Mouse (Mus musculus): Measurements from ENCODE around the gene Gm5678.
A peak's percentile ranks its signal among the peaks of the same experiment; 100 is the strongest.

Gene Gm5678

DNA sequence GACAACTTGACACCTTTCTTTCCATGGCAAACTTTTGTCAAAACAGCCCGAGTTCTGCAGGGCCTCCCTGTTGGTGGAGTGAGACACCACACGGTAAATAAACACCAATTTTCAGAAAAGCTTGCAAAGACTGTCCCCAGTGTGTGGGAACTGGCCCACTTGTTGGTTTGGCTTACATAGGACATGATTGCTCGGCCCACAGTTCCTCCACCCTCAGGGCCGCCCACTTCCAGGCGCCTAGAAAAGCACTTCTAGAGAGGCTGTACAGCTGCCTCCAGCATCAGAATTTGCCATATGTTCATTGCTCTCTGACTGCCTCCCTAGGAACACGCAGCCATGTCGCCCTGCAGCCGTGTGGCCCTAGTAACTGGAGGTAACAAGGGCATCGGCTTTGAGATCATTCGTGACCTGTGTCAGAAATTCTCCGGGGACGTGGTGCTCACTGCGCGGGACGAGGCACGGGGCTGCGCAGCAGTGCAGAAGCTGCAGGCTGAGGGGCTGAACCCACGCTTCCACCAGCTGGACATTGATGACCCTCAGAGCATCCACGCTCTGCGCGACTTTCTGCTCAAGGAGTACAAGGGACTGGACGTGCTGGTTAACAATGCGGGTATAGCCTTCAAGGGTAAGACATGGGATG, at the start of gene Gm5678:
Gene Gm5678, plus strand, starts transcription at position 337 of the 640 bp plus-strand sequence.
- no peak for DNase-seq (ENCODE audit: low spot score in 2 of 2)

DNA sequence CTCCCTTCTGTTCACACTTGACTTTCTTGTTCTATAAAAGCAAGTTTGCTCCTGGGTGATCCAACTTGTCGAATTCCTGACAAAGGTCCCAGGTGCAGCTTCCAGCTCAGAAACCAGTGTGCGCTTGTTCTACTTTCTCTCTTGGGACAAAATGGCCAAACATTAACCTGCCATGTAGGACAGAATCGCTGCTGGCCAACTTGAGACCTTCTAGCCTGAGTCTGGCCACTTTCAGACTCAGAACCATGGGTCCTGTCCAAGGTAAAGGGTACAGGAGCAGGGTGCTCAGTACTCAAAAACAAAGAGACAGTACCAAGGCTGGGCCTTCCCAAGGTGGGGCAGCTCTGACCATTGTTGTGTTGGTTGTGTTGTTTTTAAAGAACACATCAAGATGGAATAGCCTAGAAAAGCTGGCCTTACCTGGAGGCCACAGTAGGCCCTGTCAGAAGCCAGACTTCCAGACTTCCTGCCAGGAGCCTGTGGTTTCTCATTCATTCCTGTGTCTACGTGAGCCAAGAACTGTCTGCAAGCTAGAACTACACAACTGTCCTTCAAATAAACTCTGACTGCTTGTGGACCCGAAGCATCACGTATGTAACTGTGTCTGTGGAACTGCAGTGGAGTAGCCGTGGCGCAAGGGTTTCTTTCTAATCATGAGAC, 49.4 kb upstream of the Gm5678 start:
- no peak for DNase-seq (ENCODE audit: low spot score in 2 of 2)

DNA sequence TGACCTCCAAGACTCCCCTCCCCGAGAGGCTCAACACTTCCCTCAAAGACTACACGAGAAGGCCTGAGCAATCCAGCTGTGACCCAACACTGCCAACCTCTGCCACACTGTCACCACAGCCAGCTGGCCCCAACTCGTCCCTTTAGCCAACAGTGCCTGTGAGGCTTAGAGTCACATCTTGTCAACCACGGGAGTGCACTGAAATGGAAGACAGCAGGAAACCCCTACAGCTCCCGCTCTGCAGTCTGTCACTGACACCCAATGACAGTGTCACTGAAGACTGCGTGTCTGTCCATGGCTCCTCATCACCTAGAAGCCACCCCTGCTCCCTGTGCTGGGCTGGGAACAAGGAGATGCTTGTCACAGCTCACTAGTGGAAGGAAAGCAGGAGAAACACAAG, 46.8 kb upstream of the Gm5678 start:
- DNase-seq (ENCODE audit: low spot score in 2 of 2), result no peak

DNA sequence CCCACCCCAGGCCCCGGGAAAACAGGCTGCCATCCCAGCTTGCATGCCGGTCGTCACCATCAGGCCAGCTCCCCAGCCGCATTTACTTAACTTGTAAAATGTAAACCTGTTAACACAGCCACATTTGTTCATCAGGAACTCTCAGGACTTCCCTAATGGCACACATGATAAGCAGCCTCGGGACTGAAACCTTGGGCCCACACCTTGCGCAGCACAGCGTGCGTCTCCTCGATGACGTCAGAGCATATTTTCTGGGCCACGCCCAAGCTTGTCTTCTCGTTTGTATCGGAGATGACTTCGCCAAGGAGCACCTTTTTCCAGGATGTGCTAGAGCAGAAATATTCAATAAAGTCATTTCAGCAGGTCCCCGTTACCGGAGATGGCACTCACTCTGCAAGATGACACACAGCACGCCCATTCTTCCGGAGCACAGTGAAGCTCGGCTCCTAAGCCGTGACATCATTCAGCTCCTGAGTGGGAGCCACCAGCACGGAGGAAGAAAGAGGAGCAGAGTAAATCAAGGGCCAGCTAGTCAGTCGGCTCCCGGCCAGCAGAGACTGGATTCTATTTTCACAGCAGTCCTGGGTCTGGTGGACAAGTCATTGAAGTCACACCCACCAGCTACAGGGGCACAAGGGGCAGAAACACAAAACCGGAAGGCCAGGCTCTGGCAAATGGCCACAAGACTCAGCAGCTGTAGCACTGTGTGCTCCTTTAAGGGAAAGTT, 42.8 kb upstream of the Gm5678 start:
- no peak for DNase-seq (ENCODE audit: low spot score in 2 of 2)

DNA sequence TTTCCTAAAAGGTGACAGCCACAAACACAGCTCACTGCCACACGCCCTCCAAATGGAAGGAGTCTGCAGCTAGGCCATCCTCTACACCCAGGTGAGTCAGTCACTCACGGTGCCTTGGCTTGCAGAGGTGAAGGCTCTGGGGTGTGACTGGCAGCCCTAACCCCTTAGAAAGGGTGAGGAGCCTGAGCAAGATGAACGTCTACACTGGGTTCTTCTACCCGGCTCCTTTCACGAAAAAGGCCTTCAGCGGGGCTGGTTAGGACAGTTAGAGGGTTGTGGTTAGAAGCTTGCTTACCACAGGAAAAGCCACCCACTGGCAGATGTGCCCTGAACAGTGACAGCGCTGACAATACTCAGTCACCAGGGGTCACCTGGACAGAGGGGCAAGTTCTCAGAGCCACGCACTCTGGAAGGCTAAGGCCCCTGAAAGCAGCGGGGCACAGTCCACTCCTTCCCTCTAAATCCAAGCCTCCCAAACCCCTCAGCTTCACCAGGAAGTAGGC, 42.1 kb upstream of the Gm5678 start:
- DNase-seq (ENCODE audit: low spot score in 2 of 2), result no peak

GRCm38 (mm10) chr16:93586382-93586781, 41.5 kb upstream of the Gm5678 start:
- DNase-seq (ENCODE audit: low spot score in 2 of 2), result no peak

- no peak for DNase-seq (ENCODE audit: low spot score in 2 of 2)
These were observed 39.6 kb upstream of the Gm5678 start for GRCm38 (mm10) chr16:93588281-93588680.

DNA sequence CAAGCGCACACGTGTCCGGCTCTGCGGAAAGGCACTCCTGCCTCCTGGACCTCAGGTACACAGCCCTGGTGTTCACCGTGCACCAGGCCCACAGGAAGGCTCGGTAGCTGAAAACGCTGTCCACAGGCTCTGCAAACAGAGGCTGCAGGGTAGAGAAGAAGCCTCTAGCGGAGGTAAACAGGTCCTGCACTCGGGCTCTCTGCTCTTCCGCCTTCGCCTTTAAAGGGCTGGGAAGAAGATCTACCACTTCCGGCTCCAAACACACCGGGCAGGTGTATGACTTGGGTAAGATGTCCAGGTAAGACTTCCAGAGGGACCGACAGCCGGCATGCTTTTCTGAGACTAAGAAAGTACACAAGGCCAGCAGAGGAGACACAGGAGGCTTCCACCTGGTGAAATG, 37.0 kb upstream of the Gm5678 start:
- no peak for DNase-seq (ENCODE audit: low spot score in 2 of 2)

GRCm38 (mm10) chr16:93591450-93592430, 36.2 kb upstream of the Gm5678 start:
- DNase-seq (ENCODE audit: low spot score in 2 of 2), result no peak

DNA sequence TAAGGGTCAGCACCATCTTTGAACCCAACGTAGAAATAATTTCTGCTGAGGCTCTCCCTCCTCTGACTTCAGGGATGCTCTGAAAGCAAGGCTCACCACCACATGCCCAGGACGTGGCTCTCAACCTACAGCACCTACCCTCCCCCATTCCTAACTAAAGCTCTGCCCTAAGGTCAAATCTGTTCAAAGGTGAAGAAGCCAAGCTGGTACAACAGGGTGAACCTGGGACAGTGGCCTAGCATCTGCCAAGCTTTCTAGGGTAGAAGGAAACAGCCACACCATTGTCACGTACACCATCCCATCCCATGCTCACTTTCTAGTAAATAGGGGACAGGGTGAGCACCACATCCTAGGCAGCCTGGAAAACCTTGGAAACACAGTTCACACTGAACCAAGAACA, 35.2 kb upstream of the Gm5678 start:
- no peak for DNase-seq (ENCODE audit: low spot score in 2 of 2)

GRCm38 (mm10) chr16:93593406-93593805, 34.5 kb upstream of the Gm5678 start:
- DNase-seq (ENCODE audit: low spot score in 2 of 2), result no peak

GRCm38 (mm10) chr16:93594448-93594847, 33.4 kb upstream of the Gm5678 start:
- no peak for DNase-seq (ENCODE audit: low spot score in 2 of 2)

DNA sequence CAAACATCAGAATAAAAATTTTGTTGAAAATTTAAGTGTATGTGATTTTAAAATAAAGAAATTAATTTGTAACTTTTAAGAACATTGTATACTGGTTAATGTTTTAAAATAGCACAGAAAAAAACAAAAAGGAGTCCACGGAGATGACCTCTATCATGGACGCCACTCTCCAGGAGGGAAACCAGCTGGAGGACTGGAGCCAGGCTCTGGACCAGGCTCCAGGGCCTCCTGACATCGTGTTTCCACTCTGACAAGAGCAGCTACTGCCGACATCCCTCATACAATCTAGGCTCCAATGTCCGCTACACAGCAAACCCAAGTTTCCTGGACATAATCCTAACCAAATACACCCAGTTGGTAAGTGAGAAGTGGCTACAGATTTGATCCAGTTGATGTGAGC, 32.1 kb upstream of the Gm5678 start:
- peak in 1 of 2 experiments; percentile 12 for DNase-seq (ENCODE audit: low spot score in 2 of 2)

DNA sequence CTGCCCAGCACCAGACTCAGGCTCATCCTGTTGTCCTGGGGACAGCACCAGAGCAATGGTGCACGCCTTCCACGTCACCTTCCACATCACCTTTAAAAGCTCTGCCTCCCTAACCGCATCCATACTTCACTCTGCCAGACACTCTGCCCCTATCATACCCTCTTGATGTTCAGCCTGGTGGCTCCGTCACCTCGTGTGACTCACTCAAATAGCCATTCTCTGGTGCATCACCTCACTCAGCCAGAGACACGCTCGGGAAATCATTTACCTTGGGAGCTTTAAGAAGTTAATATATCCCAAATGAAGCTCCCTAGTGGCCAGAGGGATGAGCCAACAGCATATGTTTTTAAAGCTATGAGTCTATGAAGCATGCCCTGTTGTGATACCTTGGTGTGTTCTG, 31.1 kb upstream of the Gm5678 start:
- no peak for DNase-seq (ENCODE audit: low spot score in 2 of 2)

GRCm38 (mm10) chr16:93597551-93597950, 30.3 kb upstream of the Gm5678 start:
- DNase-seq (ENCODE audit: low spot score in 2 of 2), result peak in 1 of 2 experiments; percentile 21

DNA sequence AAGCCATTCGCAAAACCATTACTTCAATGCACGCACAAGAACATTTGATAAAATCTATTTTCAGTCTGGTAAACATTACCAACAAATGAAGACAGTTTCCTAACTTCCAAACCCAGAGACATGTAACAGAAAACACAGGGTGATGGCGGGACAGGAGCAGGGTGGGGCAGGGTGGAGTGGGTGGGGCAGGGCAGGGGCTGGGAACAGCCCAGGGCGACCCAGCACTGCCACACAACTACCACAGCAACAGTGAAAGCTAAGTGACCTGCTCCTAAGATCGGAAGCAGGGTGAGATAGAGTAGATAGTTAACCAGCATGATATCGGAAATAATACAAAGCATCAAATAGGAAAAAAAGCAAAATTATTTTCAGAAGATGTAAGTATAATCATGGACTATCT, 28.4 kb upstream of the Gm5678 start:
- DNase-seq (ENCODE audit: low spot score in 2 of 2), result no peak

- peak; percentile 96 to 98 for DNase-seq (ENCODE audit: low spot score in 2 of 2)
These were observed 24.3 kb upstream of the Gm5678 start, which contains the start of gene Setd4 for GRCm38 (mm10) chr16:93603439-93604212. Gene Setd4 (minus strand): TSS chr16:93604063.

- peak; percentile 54 to 73 for DNase-seq (ENCODE audit: low spot score in 2 of 2)
These were observed 23.4 kb upstream of the Gm5678 start for GRCm38 (mm10) chr16:93604481-93604969.

DNA sequence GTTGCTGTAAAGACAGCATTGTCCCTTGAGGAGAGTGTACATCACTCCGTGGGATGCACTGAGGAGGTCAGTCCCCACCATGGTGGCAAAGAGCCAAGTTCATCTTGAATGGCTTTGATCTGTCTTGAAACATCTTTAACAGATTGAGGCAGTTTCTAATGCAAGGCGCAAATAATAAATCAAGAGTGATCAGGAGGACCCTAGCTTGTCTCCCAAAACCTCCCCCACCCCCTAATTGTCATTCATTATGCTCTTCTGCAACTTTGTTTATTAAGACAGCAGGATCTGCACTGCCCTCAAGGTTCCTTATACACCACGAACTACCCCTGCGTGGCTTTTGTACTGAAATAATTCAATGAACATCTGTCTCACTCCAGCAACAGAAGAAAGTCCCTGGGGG, 22.3 kb upstream of the Gm5678 start, which contains the start of gene Cbr1:
Gene Cbr1, plus strand, starts transcription at position 301 of the 400 bp plus-strand sequence.
- DNase-seq (ENCODE audit: low spot score in 2 of 2), result no peak

DNA sequence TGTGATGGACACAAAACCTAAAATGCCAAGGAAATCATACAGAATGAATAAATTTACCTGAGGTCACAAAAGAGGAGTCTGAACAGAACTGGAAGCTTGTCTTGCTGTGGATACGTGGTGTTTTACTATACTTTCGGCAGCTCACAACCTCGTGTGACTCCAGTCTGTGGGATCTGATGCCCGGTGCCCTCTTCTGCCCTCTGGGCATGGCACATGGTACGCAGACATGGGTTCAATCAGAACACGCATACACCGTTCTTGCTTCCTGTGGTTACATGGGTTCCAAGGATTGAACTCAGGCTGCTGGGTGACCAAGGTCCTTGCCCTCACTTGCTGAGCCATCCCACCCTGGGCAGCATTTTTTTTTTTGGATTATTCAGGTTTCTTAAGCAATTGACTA, 21.8 kb upstream of the Gm5678 start:
- peak in 1 of 2 experiments; percentile 40 for DNase-seq (ENCODE audit: low spot score in 2 of 2)
